Mouse (Mus musculus) heart, postnatal 4 days (tissue): ENCODE results near the gene Gga3. TPM values are rescaled to one million over a fixed set of nuclear protein-coding genes. Genes with fewer than 3 reads are reported as not detected.

Source experiments
- DNase-seq: peaks from one replicate; pipeline ENCODE4 v3.0.0; 2021
- total RNA-seq, 2 experiments: library from RNA; stranded (reverse); gene quantifications; 2 replicates each; pipeline ENCODE4 v1.2.3; 2021

Gene Gga3
- total RNA-seq, 2 experiments from 2014 or later, result 18.3 to 20.8 TPM

- DNase-seq, result peak; percentile 92
Observed at GRCm38 (mm10) chr11:115612059-115612409, 8.2 kb upstream of the Gga3 start.

- DNase-seq, result no peak
Observed at GRCm38 (mm10) chr11:115611173-115611572, 7.3 kb upstream of the Gga3 start.

GRCm38 (mm10) chr11:115609576-115609975 is 5.7 kb upstream of the Gga3 start:
- DNase-seq, result no peak

- DNase-seq, result no peak
Observed at GRCm38 (mm10) chr11:115608421-115609399, 4.9 kb upstream of the Gga3 start.

- DNase-seq, result no peak
Observed at GRCm38 (mm10) chr11:115606733-115607132, 2.9 kb upstream of the Gga3 start.

- DNase-seq, result no peak
Observed at GRCm38 (mm10) chr11:115604304-115604696, 449 bp upstream of the Gga3 start.

GRCm38 (mm10) chr11:115603128-115603475 is 749 bp downstream of the Gga3 start:
- no peak for DNase-seq

- no peak for DNase-seq
Observed at GRCm38 (mm10) chr11:115601174-115601573, 2.7 kb downstream of the Gga3 start.

GRCm38 (mm10) chr11:115600743-115601142 is 3.1 kb downstream of the Gga3 start:
- DNase-seq, result no peak

- DNase-seq, result no peak
Observed at GRCm38 (mm10) chr11:115599722-115600121, 4.1 kb downstream of the Gga3 start.

GRCm38 (mm10) chr11:115598309-115598708 is 5.5 kb downstream of the Gga3 start:
- DNase-seq, result no peak

GRCm38 (mm10) chr11:115595209-115595608 is 8.6 kb downstream of the Gga3 start:
- DNase-seq, result no peak

GRCm38 (mm10) chr11:115590526-115591075 is 13.2 kb downstream of the Gga3 start:
- DNase-seq, result no peak

GRCm38 (mm10) chr11:115587984-115588383 is 15.9 kb downstream of the Gga3 start:
- DNase-seq, result no peak

GRCm38 (mm10) chr11:115586403-115586802 is 17.4 kb downstream of the Gga3 start:
- DNase-seq, result no peak

- no peak for DNase-seq
Observed at GRCm38 (mm10) chr11:115585573-115586100, 18.2 kb downstream of the Gga3 start.

GRCm38 (mm10) chr11:115584376-115585073 is 19.3 kb downstream of the Gga3 start:
- no peak for DNase-seq

GRCm38 (mm10) chr11:115582913-115583606 is 20.8 kb downstream of the Gga3 start:
- no peak for DNase-seq

GRCm38 (mm10) chr11:115579080-115579479 is 24.8 kb downstream of the Gga3 start:
- DNase-seq, result no peak

- no peak for DNase-seq
Observed at GRCm38 (mm10) chr11:115564961-115565360, 38.9 kb downstream of the Gga3 start.

- DNase-seq, result peak; percentile 99
Observed at GRCm38 (mm10) chr11:115564064-115564809, 39.6 kb downstream of the Gga3 start, which contains the start of gene Nup85. Gene Nup85 (plus strand): TSS chr11:115564434.

- DNase-seq, result no peak
Observed at GRCm38 (mm10) chr11:115563406-115563805, 40.4 kb downstream of the Gga3 start.
